Mouse (Mus musculus) CD4-positive naive resting alpha-beta T cell, adult 57 days (primary cell): ENCODE results near the gene Arhgef38. TPM values are rescaled to one million over a fixed set of nuclear protein-coding genes. Genes with fewer than 3 reads are reported as not detected.

ENCODE experiments used
- total RNA-seq: library from RNA; stranded (reverse); gene quantifications from one replicate; pipeline ENCODE4 v1.2.4, GENCODE M21; 2023

The Arhgef38 gene
- total RNA-seq = not detected

DNA sequence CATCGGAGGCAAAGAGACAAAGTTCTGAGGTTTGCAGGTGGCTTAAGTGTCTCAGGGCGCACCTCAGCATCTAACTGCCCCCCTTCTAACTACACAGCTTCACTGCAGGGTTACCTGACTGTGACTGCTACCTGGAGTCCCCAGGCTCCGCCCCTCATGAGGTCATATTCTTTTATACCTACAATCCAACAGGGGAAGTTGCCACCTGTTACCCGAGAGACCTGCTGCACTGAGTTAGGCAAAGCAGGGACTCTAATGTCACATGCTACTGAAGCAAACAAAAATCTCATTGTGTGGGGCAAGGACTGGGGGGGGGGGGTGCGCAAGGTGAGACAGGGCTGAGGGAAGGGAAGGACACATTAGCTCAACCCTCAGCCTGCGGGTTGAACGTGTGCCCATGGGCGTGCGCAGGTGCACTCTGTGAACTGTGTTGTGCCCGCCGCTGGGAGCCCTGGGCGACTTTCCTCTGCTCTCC is at the start of gene Arhgef38:
Gene Arhgef38, minus strand, starts transcription at position 129 of the 475 bp plus-strand sequence.

DNA sequence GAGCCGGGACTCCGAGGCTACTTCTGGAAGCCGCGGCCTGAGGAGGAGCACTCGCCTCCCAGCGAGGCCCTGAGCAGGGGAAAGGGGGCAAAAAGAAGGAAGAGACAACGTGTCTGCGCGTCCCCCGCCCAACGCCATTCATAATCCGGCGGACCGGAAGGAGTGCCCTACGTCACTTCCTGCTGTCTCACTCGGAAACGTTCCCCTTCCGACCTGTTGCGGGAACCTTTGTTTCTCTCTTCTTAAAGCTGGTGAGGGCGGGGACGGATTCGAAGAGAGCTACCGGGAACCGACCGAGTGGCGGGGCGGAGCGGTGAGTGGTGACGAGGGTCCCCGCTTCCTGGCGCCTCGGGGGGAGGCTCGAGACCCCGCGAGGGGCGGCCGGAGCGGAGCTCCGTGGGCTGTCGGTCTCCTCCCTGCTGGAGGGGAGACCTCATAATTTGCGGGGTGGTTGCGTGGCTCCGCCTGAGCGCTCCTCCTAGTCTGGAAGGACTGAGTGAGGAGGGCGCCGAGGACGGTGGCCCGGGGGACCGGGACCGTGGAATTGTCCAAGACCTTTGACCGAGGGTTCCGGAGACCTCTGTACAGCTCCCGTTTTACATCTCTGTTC is 143.0 kb downstream of the Arhgef38 start, which contains the start of the genes Ints12 and Gstcd:
Gene Ints12, plus strand, starts transcription at position 177 of the 610 bp plus-strand sequence.
Gene Gstcd, minus strand, starts transcription at position 370 of the 610 bp plus-strand sequence.

Other genes with a start within 250 kb of the Arhgef38 start
- gene Ints12, start 143.1 kb downstream of the Arhgef38 start, total RNA-seq = 16.7 TPM
- 17.6 TPM for gene Gstcd, start 142.9 kb downstream of the Arhgef38 start, total RNA-seq
- gene Ppa2, start 75.2 kb upstream of the Arhgef38 start, total RNA-seq = 32.8 TPM